Mouse (Mus musculus) mature B cell (primary cell): ENCODE results near the gene Arap1.

Experiments used
- in situ Hi-C: fragments of 300-500 bp; cut with MboI; formaldehyde crosslinking; loops from 2 replicates; pipeline ENCODE4 v1.14.3; 2019

Gene Arap1

DNA sequence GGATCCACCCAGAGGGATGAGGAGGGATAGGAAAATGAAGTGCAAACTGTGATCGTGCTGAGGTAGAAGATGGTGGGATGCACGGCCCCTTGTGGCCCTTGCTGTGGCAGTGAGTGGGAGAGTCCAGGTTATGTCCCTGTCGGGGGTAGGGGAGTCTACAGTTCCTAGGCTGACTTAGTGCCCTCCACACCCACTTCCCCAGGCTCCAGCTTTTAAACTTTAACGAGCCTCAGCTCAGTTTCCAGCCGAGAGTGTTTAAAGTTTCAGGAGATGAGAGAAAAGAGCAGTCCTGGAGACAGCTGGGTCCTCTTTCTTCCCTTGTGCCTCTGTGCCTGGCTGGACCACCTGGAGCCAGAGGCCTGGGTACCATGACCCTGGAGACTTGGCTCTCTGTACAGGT, 20.6 kb upstream of the Arap1 start:
- in situ Hi-C loops: no loop called here

DNA sequence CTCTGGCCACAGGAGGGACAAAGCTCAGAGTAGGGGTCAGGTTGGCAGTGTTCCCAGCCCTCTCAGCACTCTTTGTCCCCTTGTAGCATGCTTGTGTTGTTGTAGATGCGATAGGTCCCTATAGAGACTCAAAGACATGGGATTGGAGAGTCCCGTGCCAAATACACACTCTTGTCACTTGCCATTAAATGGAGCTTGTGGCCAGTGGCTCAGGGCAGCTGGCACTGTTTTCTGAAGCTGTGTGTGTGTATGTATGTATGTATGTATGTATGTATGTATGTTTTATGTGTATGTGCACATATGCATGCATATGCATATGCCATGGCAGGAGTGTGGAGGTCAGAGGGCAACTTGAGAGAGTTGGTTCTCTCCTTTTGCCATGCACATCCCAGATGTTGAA, 20.1 kb upstream of the Arap1 start:
- in situ Hi-C loops: no loop called here

DNA sequence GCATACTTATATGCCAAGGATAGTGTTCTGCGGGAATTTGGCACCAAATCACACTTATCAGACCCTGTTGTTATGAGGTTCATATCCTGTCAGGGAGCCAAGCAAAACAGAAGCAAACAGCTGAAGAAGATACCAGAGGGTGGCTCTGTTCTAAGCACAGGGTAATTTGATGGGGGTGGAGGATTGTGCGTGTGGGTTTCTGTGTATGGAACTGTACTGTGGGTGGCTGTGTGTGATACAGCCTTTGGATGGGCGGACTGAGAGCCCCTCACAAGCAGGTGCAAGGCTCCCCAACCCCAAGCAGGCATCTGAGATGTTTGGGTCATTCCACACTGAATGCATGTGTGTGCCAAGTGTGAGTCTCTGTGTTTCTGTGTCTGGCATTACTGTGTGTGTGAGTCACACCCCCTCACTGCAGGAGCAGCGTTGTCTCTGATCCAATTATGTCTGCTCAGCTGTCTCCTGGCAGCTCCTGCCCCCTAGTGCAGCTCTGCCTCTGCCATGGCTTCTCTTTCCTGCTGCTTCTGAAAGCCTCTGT, 19.2 kb upstream of the Arap1 start:
- in situ Hi-C loops: no loop called here

GRCm38 (mm10) chr7:101329606-101330005, 18.3 kb upstream of the Arap1 start:
- in situ Hi-C loops: no loop called here

DNA sequence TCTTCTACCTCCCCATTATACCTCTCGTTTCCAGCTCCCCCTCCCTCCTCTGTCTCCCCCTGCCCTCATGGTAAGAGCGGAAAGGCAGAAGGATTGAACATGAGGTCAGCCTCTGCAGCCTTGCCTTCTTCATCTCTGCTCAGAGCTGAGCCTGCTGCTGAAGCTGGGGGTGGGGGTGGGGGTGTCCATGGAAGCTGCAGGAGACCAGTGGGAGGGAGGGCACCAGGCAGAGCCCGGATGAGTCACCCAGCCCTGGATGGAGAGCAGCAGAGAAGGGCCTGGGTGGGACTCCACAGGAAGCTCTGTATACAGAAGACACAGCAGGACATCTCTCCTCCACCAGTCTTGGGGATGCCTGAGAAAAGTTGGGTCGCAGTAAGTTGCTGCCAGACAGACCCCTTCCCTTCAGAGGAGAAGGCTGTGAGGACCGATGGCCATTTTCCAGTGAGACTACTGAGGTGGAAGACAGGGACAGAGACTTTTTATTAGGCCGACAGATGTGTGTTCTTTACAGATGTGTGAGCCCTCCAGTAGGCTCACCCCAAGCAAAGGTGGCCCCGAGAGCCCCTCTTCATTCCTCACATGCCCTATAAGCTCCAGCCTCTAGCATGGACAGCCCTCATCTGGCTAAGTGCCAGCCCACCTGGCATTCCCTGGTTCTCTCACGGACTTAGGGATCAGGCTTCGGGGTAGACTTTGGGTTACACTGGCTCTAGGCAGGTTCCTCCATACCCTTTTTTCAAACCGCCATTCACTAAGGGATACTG, 17.6 kb upstream of the Arap1 start:
- in situ Hi-C loops: no loop called here

- in situ Hi-C loops: no loop called here
These were observed 17.1 kb upstream of the Arap1 start for GRCm38 (mm10) chr7:101330841-101331173.

- in situ Hi-C loops: no loop called here
These were observed 15.6 kb upstream of the Arap1 start for GRCm38 (mm10) chr7:101332045-101332831.

DNA sequence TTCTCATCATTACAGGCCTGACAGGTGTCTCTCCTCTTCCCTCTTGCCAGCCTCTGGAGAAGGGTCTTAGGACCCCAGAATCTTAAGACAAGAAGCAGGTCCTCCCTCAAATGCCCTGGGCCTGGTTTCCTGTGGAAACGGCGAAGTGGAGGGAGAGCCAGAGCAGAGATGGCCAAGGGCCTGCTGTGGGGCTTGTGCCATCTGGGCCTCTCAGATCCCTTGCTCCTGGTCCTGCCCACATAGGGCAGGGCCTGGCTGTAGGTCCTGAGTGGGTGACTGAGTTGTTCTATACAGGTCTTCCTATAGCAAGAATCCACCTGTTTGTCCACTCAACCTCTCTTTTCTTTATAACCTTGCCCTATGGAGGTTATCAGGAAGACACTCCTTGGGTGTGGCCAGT, 12.6 kb upstream of the Arap1 start:
- in situ Hi-C loops: no loop called here

DNA sequence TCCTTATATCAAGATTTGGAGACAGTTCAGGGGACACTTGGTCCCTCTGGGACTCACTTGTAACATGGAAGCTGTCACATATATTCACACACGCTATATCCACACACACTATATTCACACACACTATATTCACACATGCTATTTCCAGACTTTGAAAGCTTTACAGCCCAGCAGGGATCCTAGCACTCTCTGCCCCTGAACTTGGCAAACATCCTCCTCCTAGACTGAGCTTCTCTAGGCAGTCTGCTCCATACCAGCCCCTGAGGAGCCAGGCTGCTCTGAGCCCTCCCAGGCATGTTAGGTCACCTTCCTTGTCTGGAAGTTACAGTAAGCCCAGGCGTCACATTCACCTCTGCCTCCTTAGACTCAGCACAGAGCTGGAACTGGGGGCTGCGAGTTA, 11.2 kb upstream of the Arap1 start:
- in situ Hi-C loops: no loop called here

DNA sequence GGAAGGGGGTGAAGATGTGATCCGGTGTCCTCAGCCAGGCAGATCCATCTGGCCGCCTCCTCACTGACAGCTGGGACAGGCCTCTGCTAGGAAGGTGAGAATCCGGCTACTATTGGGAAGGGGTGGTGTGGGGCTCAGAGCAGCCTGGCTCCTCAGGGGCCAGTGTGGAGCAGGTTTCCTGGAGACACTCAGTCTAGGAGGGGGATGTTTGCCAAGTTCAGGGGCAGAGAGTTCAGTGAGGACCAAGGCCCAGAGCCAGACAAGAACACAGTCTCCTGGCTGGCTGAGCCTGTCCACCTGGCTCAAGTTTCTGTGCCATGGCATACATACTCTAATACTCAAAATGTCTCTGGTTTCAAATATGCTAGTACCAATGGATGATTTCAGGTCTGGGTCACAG, 10.5 kb upstream of the Arap1 start:
- in situ Hi-C loops: no loop called here

DNA sequence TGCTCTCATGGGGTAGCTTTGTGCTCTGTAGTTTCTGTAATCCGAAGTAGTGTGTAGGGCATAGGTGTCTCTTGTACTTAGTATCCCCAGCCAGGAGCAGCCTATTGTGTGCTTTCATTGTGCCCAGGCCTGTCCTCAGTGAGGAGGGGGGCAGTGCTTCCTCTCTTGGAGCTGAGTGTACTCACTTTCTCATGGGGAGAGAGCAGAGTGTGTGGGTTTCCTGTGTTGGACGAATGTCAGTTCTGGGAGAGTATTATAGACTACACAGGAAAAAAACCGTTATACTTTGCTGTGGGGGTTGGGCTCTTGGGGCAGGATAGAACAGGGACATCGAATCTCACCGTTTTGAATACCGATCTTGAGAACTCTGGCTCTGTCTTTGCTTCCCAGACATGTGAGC, 6.5 kb upstream of the Arap1 start:
- in situ Hi-C loops: no loop called here

DNA sequence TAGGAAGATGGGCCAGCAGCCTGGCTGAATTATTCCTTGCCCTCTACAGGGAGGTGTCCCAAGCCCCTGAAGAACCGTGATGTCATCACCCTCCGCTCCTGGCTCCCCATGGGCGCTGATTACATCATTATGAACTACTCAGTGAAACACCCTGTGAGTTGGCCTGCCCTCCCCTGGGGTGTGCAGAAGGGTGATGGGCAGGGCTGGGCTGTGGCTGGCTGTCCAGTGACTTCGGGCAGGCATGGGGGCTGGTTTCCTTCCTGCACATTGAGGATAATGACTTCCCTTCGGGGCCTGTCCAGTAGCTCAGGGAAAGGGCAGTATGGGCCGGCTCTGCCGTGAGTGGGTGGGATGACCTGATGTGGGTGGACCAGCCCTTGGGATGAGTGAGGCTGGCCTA, 4.7 kb upstream of the Arap1 start:
- in situ Hi-C loops: no loop called here

DNA sequence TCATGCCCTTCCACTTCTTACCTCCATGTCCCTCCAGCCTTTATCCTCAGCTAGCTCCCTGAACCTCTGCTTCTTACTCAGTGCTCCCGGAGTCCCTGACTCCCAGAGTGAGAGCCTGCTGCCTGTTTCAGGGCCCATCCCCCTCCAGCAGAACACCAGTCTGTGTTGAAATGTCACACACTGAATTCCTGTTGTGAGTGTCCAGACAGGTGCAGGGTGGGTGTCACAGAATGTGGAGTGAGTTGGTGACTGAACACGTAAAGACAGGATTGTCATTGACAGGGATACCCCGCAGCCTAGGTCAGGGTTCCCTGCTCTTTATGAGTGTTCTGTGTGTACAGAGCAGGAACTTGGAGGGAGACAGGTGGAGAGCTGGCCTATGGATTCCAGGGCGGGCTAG, 3.0 kb upstream of the Arap1 start:
- in situ Hi-C loops: no loop called here

DNA sequence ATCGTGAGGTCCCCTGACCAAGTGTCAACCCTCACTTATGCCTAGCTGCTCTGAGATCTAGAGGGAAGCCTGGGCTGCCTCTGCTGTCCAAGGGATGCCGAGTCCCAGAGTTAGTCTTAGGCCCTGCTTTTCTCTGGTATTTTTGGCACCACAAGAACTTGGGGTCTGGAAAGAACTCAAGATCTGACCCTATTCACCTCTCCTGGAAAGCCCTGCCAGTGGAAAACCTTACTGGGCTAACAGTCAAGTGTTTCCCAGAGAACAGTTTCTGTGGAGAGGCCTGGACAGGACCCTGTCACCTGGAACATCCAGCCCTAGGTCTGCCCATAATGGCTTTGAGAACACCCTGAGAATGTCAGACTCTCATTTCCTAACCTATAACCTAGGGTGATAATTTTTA, 876 bp upstream of the Arap1 start:
- in situ Hi-C loops: no loop called here

DNA sequence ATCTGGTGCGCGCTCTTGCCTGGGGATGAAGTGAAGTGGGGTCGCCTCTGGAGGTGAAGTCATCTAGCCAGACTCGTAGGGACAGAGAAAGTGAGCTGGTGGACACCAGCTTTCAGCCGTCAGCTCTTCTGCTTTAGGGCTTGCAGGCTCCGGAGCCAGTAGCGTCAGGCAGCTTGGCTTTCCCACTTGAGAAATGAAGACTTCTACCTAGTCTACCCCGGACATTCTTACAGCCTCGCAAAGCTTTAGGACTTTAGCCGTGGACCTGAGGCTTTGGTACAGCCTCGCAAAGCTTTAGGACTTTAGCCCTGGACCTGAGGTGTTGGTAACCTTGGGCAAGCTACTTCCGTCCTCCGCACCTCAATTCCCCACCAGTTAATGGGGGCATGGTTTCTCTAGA, 445 bp downstream of the Arap1 start:
- in situ Hi-C loops: no loop called here

DNA sequence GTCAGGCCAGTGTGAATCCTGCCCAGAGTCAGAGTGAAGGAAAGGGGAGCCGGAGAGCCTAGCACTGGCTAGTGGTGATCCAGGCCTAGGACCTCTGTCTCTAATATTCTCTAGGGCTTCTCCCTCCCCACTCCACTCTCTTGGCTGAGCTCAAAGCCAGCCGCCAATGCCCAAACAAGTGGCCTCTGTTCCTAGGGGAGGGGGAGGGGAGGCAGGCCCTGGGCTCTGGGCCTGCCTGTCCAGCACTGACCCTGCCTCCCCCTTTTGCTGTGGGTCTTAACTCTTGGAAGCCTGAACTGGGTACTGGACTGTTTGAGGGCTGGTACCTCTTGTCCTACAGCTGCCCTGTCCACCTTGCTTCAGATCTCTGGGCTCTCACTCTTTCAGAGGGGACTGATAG, 2.0 kb downstream of the Arap1 start:
- in situ Hi-C loops: no loop called here

DNA sequence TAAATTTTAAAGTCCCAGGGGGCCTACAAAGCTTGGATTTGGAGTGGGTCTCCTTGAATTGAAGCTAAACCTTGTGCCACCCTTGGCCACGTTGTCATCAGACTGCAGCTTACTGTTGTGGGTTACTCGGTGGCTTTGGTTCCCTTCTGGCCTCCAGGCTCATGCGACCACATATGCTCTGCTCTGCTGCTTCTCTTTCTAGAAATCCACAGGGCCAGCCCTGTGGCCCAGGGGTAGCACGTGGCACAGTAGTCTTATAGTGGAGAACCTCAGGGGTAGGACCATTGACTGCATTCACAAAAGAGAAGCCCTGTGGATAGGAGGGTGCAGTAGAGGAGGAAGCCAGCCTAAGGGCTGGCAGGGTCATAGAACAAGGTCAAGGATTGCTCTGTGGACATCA, 4.5 kb downstream of the Arap1 start:
- in situ Hi-C loops: no loop called here

- in situ Hi-C loops: no loop called here
These were observed 6.6 kb downstream of the Arap1 start for GRCm38 (mm10) chr7:101354423-101354822.

DNA sequence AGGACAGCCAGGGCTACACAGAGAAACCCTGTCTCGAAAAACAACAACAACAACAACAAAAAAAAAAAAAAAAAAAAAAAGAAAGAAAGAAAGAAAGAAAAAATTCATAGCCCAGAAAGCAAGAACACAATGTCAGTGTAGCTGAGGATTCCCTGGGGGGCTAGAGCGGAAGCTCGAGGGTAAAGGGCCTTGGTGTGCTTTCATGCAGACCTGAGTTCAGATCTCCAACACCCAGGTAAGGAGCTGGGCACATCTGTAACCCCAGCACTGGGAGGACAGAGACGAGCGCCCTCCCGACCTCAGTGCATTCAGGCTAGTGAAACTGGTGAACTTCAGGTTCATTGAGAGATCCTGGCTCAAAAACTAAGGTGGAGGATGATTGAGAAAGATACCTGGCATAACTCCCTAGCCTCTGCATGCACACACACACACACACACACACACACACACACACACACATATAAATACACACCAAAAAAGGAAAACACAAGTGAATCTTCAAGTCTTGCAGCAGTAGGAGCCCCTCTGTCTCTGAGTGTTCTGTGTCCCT, 7.8 kb downstream of the Arap1 start:
- in situ Hi-C loops: no loop called here

DNA sequence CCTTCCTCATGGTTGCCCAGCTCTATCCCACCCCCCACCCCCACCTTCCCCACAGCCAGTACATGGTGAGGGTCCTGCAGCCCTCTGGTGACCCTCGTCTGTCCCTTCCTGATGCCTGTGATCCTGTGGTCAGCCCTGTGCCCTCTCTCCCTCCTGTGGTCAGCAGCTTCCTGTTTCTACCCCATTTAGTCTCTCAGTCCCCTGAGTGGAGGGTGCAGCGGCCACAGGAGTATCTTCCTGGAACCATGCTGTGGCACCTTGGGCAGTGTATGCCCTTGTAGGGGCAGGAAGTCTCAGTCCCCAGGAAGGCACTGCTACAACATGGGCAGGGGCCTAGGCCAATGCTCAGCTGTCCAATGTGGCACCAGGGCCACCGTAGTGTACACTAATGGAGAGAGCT, 9.0 kb downstream of the Arap1 start:
- in situ Hi-C loops: no loop called here

DNA sequence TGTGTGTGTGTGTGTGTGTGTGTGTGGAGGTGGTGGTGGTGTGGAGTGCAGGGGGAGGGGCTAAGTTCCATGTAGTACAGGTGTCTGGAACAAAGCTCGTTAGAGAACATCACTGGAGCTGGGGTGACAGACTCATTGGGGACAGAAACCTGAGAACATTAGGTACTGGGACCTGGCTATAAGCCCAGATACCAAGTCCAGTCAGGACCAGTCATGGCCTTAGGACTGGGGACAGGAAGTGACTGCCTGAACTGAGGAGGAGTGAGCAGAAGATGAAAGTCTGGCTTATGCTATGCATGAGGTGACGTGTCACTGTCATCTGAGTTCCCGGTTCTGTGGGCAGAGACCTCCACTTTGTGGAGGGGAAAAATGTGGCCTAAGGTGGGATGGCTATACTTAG, 12.5 kb downstream of the Arap1 start:
- in situ Hi-C loops: no loop called here

- in situ Hi-C loops: no loop called here
These were observed 13.2 kb downstream of the Arap1 start for GRCm38 (mm10) chr7:101361021-101361420.

- in situ Hi-C loops: no loop called here
These were observed 13.9 kb downstream of the Arap1 start for GRCm38 (mm10) chr7:101361767-101362166.
